Mouse (Mus musculus) midbrain, embryonic 13.5 days (tissue): Measurements from ENCODE around the gene Acp5. TPM values are rescaled to one million over a fixed set of nuclear protein-coding genes. Genes with fewer than 3 reads are reported as not detected.
"Not testable (repeated sequence)": the region's sequence is repeated elsewhere in the genome, so short reads cannot be mapped to it uniquely, and the experiment has no call there.

Experiments
- ATAC-seq: fragments of 200-750 bp; cut with Nextera tagmentation; 2 replicates; pipeline ENCODE4 v1.8.0; 2017; ENCODE audit warnings: mild to moderate bottlenecking, moderate TSS enrichment, moderate library complexity
- H3K27ac ChIP-seq: fragments of 300-500 bp; sonication (generic); 2 replicates; pipeline ENCODE4 v1.5.1; 2015; ENCODE audit warnings: inconsistent platforms, mild to moderate bottlenecking, moderate library complexity
- H3K27me3 ChIP-seq: fragments of 300-500 bp; sonication (generic); 2 replicates; pipeline ENCODE4 v1.6.1; 2015; ENCODE audit warnings: mild to moderate bottlenecking, inconsistent platforms
- H3K36me3 ChIP-seq: fragments of 300-500 bp; sonication (generic); 2 replicates; pipeline ENCODE4 v1.6.1; 2015; ENCODE audit warnings: mild to moderate bottlenecking, inconsistent platforms
- H3K4me1 ChIP-seq: fragments of 300-500 bp; sonication (generic); replicated peaks from 2 replicates; pipeline ENCODE4 v1.6.1; 2015; ENCODE audit warnings: inconsistent platforms
- H3K4me2 ChIP-seq: fragments of 300-500 bp; sonication (generic); replicated peaks from 2 replicates; pipeline ENCODE4 v1.6.1; 2015; ENCODE audit warnings: moderate library complexity, mild to moderate bottlenecking, inconsistent platforms
- H3K4me3 ChIP-seq: fragments of 300-500 bp; sonication (generic); replicated peaks from 2 replicates; pipeline ENCODE4 v1.5.1; 2015; ENCODE audit warnings: mild to moderate bottlenecking, inconsistent platforms
- H3K9ac ChIP-seq: fragments of 300-500 bp; sonication (generic); replicated peaks from 2 replicates; pipeline ENCODE4 v1.6.1; 2015; ENCODE audit warnings: mild to moderate bottlenecking, inconsistent platforms
- H3K9me3 ChIP-seq: fragments of 300-500 bp; sonication (generic); 2 replicates; pipeline ENCODE4 v1.6.1; 2016; ENCODE audit warnings: mild to moderate bottlenecking, inconsistent platforms
- WGBS: fragments of 180-500 bp; shearing (Covaris S2); methylation state at CpG from one replicate; pipeline ENCODE4 v1.1.7; 2015; 5-methylcytosine and 5-hydroxymethylcytosine counted together
- polyA plus RNA-seq: library from polyadenylated mRNA; unstranded; fragments of >200 nt; fragmentation: Nextera tagmentation; extraction: Ambion mirVana; gene quantifications from 2 replicates; pipeline ENCODE4 v1.2.1, GENCODE M21; 2015

Acp5 gene
- polyA plus RNA-seq, 1 experiment from 2014 or later: 0.42 TPM

GRCm38 (mm10) chr9:22156497-22157245 lies 21.2 kb upstream of the Acp5 start, which contains the start of gene Pigyl:
TSS of gene Pigyl (plus strand) at chr9:22156846.
- Histone ChIP-seq H3K9ac (peak within 1 kb of the TSS; percentile 89), H3K36me3 (no peaks in the 10 kb centered on the region), H3K4me2 (peak within 1 kb of the TSS; percentile 66), H3K4me3 (peak within 1 kb of the TSS; percentile 57), H3K4me1 (peaks cover 19% of the 10 kb centered on the region), H3K9me3 (no peaks in the 10 kb centered on the region), H3K27ac (peak within 1 kb of the TSS; percentile 90), H3K27me3 (no peaks in the 10 kb centered on the region; the same call in 1 of the 2 replicates)
- peak; percentile 97 for ATAC-seq
- under 1% methylated on average over 65 of the region's 65 CpGs for WGBS

GRCm38 (mm10) chr9:22155614-22156013 lies 20.1 kb upstream of the Acp5 start:
- 30% methylated on average over 10 of the region's 10 CpGs for WGBS
- Histone ChIP-seq H3K9ac (no peak overlapping the region), H3K27me3 (no peaks in the 10 kb centered on the region; the same call in 1 of the 2 replicates), H3K36me3 (no peaks in the 10 kb centered on the region), H3K4me3 (no peak overlapping the region), H3K27ac (no peak overlapping the region), H3K9me3 (no peaks in the 10 kb centered on the region), H3K4me2 (peak overlapping the region; percentile 45; the same call in 1 of the 2 replicates), H3K4me1 (peaks cover 19% of the 10 kb centered on the region)
- ATAC-seq: peak; percentile 12

- no peak for ATAC-seq
- Histone ChIP-seq H3K36me3 (no peaks in the 10 kb centered on the region), H3K9ac (no peak overlapping the region), H3K4me2 (no peak overlapping the region), H3K27ac (no peak overlapping the region), H3K4me1 (peaks cover 19% of the 10 kb centered on the region), H3K9me3 (no peaks in the 10 kb centered on the region), H3K4me3 (no peak overlapping the region), H3K27me3 (no peaks in the 10 kb centered on the region; the same call in 1 of the 2 replicates)
- 87% methylated on average over 3 of the region's 3 CpGs for WGBS
Measured at GRCm38 (mm10) chr9:22153810-22154209, 18.3 kb upstream of the Acp5 start.

- H3K4me1 ChIP-seq: peaks cover 4% of the 10 kb centered on the region
- ATAC-seq: no peak
- H3K4me3 ChIP-seq: no peak overlapping the region
- H3K27ac ChIP-seq: no peak overlapping the region
- 89% methylated on average over 2 of the region's 2 CpGs for WGBS
- no peaks in the 10 kb centered on the region for H3K9me3 ChIP-seq
- H3K4me2 ChIP-seq: no peak overlapping the region
- no peak overlapping the region for H3K9ac ChIP-seq
- H3K27me3 ChIP-seq: no peaks in the 10 kb centered on the region
- no peaks in the 10 kb centered on the region for H3K36me3 ChIP-seq
Measured at GRCm38 (mm10) chr9:22150946-22151345, 15.4 kb upstream of the Acp5 start.

- H3K4me3 ChIP-seq, H3K4me2 ChIP-seq, H3K9me3 ChIP-seq, ATAC-seq, H3K36me3 ChIP-seq, H3K9ac ChIP-seq, H3K27ac ChIP-seq, H3K27me3 ChIP-seq, H3K4me1 ChIP-seq: not testable (repeated sequence)
- WGBS: 85% methylated on average over 7 of the region's 7 CpGs
Measured at GRCm38 (mm10) chr9:22150249-22150693, 14.8 kb upstream of the Acp5 start.

GRCm38 (mm10) chr9:22149426-22150248 lies 14.1 kb upstream of the Acp5 start:
- 78% methylated on average over 20 of the region's 20 CpGs for WGBS
- H3K36me3 ChIP-seq: no peaks in the 10 kb centered on the region
- no peak overlapping the region for H3K4me3 ChIP-seq
- no peaks in the 10 kb centered on the region for H3K9me3 ChIP-seq
- H3K27me3 ChIP-seq: no peaks in the 10 kb centered on the region
- no peaks in the 10 kb centered on the region for H3K4me1 ChIP-seq
- ATAC-seq: no peak
- H3K4me2 ChIP-seq: no peak overlapping the region
- H3K9ac ChIP-seq: no peak overlapping the region
- H3K27ac ChIP-seq: no peak overlapping the region

GRCm38 (mm10) chr9:22144304-22144965 lies 8.9 kb upstream of the Acp5 start:
- ATAC-seq: no peak
- 81% methylated on average over 8 of the region's 8 CpGs for WGBS
- H3K4me2 ChIP-seq: no peak overlapping the region
- no peaks in the 10 kb centered on the region for H3K36me3 ChIP-seq
- no peaks in the 10 kb centered on the region for H3K9me3 ChIP-seq
- H3K4me1 ChIP-seq: no peaks in the 10 kb centered on the region
- no peaks in the 10 kb centered on the region for H3K27me3 ChIP-seq
- no peak overlapping the region for H3K27ac ChIP-seq
- no peak overlapping the region for H3K9ac ChIP-seq
- H3K4me3 ChIP-seq: no peak overlapping the region

GRCm38 (mm10) chr9:22143108-22144037 lies 7.9 kb upstream of the Acp5 start:
- WGBS: 58% methylated on average over 17 of the region's 17 CpGs
- ATAC-seq: peak; percentile 67; the same call in 1 of the 2 replicates
- H3K4me3 ChIP-seq: no peak overlapping the region

GRCm38 (mm10) chr9:22139746-22140145 lies 4.2 kb upstream of the Acp5 start:
- H3K4me2 ChIP-seq: no peak overlapping the region
- H3K9ac ChIP-seq: no peak overlapping the region
- 93% methylated on average over 5 of the region's 5 CpGs for WGBS
- H3K36me3 ChIP-seq: no peaks in the 10 kb centered on the region
- no peaks in the 10 kb centered on the region for H3K9me3 ChIP-seq
- H3K4me1 ChIP-seq: peaks cover 10% of the 10 kb centered on the region
- H3K27me3 ChIP-seq: peaks cover 5% of the 10 kb centered on the region; the same call in 1 of the 2 replicates
- no peak overlapping the region for H3K4me3 ChIP-seq
- no peak overlapping the region for H3K27ac ChIP-seq
- no peak for ATAC-seq

More at GRCm38 (mm10) chr9:22143108-22144037, 7.9 kb upstream of the Acp5 start:
- no peak overlapping the region for H3K27ac ChIP-seq
- no peak overlapping the region for H3K9ac ChIP-seq
- no peaks in the 10 kb centered on the region for H3K36me3 ChIP-seq
- no peaks in the 10 kb centered on the region for H3K9me3 ChIP-seq
- no peaks in the 10 kb centered on the region for H3K27me3 ChIP-seq
- H3K4me2 ChIP-seq: no peak overlapping the region
- no peaks in the 10 kb centered on the region for H3K4me1 ChIP-seq

GRCm38 (mm10) chr9:22138480-22138879 lies 3.0 kb upstream of the Acp5 start:
- H3K4me1 ChIP-seq: peaks cover 10% of the 10 kb centered on the region
- H3K27ac ChIP-seq: no peak overlapping the region
- no peak overlapping the region for H3K4me2 ChIP-seq
- H3K9me3 ChIP-seq: no peaks in the 10 kb centered on the region
- H3K4me3 ChIP-seq: no peak overlapping the region
- WGBS: 37% methylated on average over 2 of the region's 2 CpGs
- peaks cover 5% of the 10 kb centered on the region; the same call in 1 of the 2 replicates for H3K27me3 ChIP-seq
- no peak for ATAC-seq
- H3K9ac ChIP-seq: no peak overlapping the region
- H3K36me3 ChIP-seq: no peaks in the 10 kb centered on the region
